Mouse (Mus musculus): ENCODE measurements around the gene F12. TPM values are rescaled to one million over a fixed set of nuclear protein-coding genes. Genes with fewer than 3 reads are reported as not detected.
A peak's percentile ranks its signal among the peaks of the same experiment; 100 is the strongest.

F12 gene
- polyA plus RNA-seq, 1 experiment, result not detected

- H3K4me3 ChIP-seq (ENCODE audit: insufficient read depth, low read length), result no peak overlapping the region
- H3K4me1 ChIP-seq (ENCODE audit: control insufficient read depth, insufficient read depth, low read length), result no peaks in the 10 kb centered on the region
- no peak for TF ChIP-seq POLR2A (IDR thresholded peaks at IDR 0.05; ENCODE audit: borderline replicate concordance, low read depth, low read length)
- TF ChIP-seq CTCF (IDR thresholded peaks at IDR 0.05; ENCODE audit: low read depth, low read length), result no peak
- H3K27ac ChIP-seq (ENCODE audit: insufficient read depth, low read depth, low read length), result no peak overlapping the region
These were observed 44.8 kb downstream of the F12 start for GRCm38 (mm10) chr13:55381790-55382189.

- H3K4me1 ChIP-seq (ENCODE audit: control insufficient read depth, insufficient read depth, low read length), result no peaks in the 10 kb centered on the region
- no peak overlapping the region for H3K4me3 ChIP-seq (ENCODE audit: insufficient read depth, low read length)
- no peak overlapping the region for H3K27ac ChIP-seq (ENCODE audit: insufficient read depth, low read depth, low read length)
- TF ChIP-seq CTCF (IDR thresholded peaks at IDR 0.05; ENCODE audit: low read depth, low read length) (no peak), POLR2A (IDR thresholded peaks at IDR 0.05; ENCODE audit: borderline replicate concordance, low read depth, low read length) (no peak)
These were observed 47.5 kb downstream of the F12 start for GRCm38 (mm10) chr13:55378907-55379580.

- no peak for TF ChIP-seq POLR2A (IDR thresholded peaks at IDR 0.05; ENCODE audit: borderline replicate concordance, low read depth, low read length)
- TF ChIP-seq CTCF (IDR thresholded peaks at IDR 0.05; ENCODE audit: low read depth, low read length), result no peak
- H3K4me3 ChIP-seq (ENCODE audit: insufficient read depth, low read length), result no peak overlapping the region
- peaks cover 25% of the 10 kb centered on the region for H3K4me1 ChIP-seq (ENCODE audit: control insufficient read depth, insufficient read depth, low read length)
These were observed 50.7 kb downstream of the F12 start for GRCm38 (mm10) chr13:55375877-55376276.

GRCm38 (mm10) chr13:55374206-55374924 lies 52.2 kb downstream of the F12 start:
- no peak overlapping the region for H3K27ac ChIP-seq (ENCODE audit: insufficient read depth, low read depth, low read length)

More at GRCm38 (mm10) chr13:55375877-55376276, 50.7 kb downstream of the F12 start:
- H3K27ac ChIP-seq (ENCODE audit: insufficient read depth, low read depth, low read length), result no peak overlapping the region

GRCm38 (mm10) chr13:55371740-55372139 lies 54.9 kb downstream of the F12 start:
- no peak overlapping the region for H3K4me3 ChIP-seq (ENCODE audit: insufficient read depth, low read length)
- H3K27ac ChIP-seq (ENCODE audit: insufficient read depth, low read depth, low read length), result no peak overlapping the region
- TF ChIP-seq POLR2A (IDR thresholded peaks at IDR 0.05; ENCODE audit: borderline replicate concordance, low read depth, low read length) (no peak), CTCF (IDR thresholded peaks at IDR 0.05; ENCODE audit: low read depth, low read length) (no peak)
- H3K4me1 ChIP-seq (ENCODE audit: control insufficient read depth, insufficient read depth, low read length), result peaks cover 39% of the 10 kb centered on the region

More at GRCm38 (mm10) chr13:55374206-55374924, 52.2 kb downstream of the F12 start:
- Histone ChIP-seq H3K4me1 (ENCODE audit: control insufficient read depth, insufficient read depth, low read length) (peaks cover 32% of the 10 kb centered on the region), H3K4me3 (ENCODE audit: insufficient read depth, low read length) (no peak overlapping the region)
- TF ChIP-seq CTCF (IDR thresholded peaks at IDR 0.05; ENCODE audit: low read depth, low read length), result no peak
- no peak for TF ChIP-seq POLR2A (IDR thresholded peaks at IDR 0.05; ENCODE audit: borderline replicate concordance, low read depth, low read length)

- H3K4me3 ChIP-seq (ENCODE audit: insufficient read depth, low read length), result no peak overlapping the region
- peaks cover 39% of the 10 kb centered on the region for H3K4me1 ChIP-seq (ENCODE audit: control insufficient read depth, insufficient read depth, low read length)
- no peak for TF ChIP-seq CTCF (IDR thresholded peaks at IDR 0.05; ENCODE audit: low read depth, low read length)
- TF ChIP-seq POLR2A (IDR thresholded peaks at IDR 0.05; ENCODE audit: borderline replicate concordance, low read depth, low read length), result no peak
- H3K27ac ChIP-seq (ENCODE audit: insufficient read depth, low read depth, low read length), result no peak overlapping the region
These were observed 55.4 kb downstream of the F12 start for GRCm38 (mm10) chr13:55371007-55371681.

- Histone ChIP-seq H3K27ac (ENCODE audit: insufficient read depth, low read depth, low read length) (peak overlapping the region; percentile 93), H3K4me3 (ENCODE audit: insufficient read depth, low read length) (peak overlapping the region; percentile 72), H3K4me1 (ENCODE audit: control insufficient read depth, insufficient read depth, low read length) (peaks cover 39% of the 10 kb centered on the region)
- TF ChIP-seq POLR2A (IDR thresholded peaks at IDR 0.05; ENCODE audit: borderline replicate concordance, low read depth, low read length) (no peak), CTCF (IDR thresholded peaks at IDR 0.05; ENCODE audit: low read depth, low read length) (no peak)
These were observed 56.4 kb downstream of the F12 start for GRCm38 (mm10) chr13:55370234-55370633.

GRCm38 (mm10) chr13:55369531-55370114 lies 57.0 kb downstream of the F12 start, which contains the start of gene Rgs14:
Gene Rgs14, plus strand, starts transcription at chr13:55369732.
- peak within 1 kb of the TSS; percentile 93 for H3K27ac ChIP-seq (ENCODE audit: insufficient read depth, low read depth, low read length)
- H3K4me1 ChIP-seq (ENCODE audit: control insufficient read depth, insufficient read depth, low read length), result peaks cover 39% of the 10 kb centered on the region
- peak within 1 kb of the TSS; percentile 72 for H3K4me3 ChIP-seq (ENCODE audit: insufficient read depth, low read length)
- TF ChIP-seq POLR2A (IDR thresholded peaks at IDR 0.05; ENCODE audit: borderline replicate concordance, low read depth, low read length) (peak; percentile 59; the same call in 1 of the 2 replicates), CTCF (IDR thresholded peaks at IDR 0.05; ENCODE audit: low read depth, low read length) (no peak)

- H3K4me1 ChIP-seq (ENCODE audit: control insufficient read depth, insufficient read depth, low read length), result peaks cover 39% of the 10 kb centered on the region
- TF ChIP-seq POLR2A (IDR thresholded peaks at IDR 0.05; ENCODE audit: borderline replicate concordance, low read depth, low read length) (no peak), CTCF (IDR thresholded peaks at IDR 0.05; ENCODE audit: low read depth, low read length) (no peak)
- H3K27ac ChIP-seq (ENCODE audit: insufficient read depth, low read depth, low read length), result no peak overlapping the region
- no peak overlapping the region for H3K4me3 ChIP-seq (ENCODE audit: insufficient read depth, low read length)
These were observed 58.2 kb downstream of the F12 start for GRCm38 (mm10) chr13:55368401-55368800.

Other genes with a start within 250 kb of the F12 start
- 51.0 and 51.4 TPM in 2 replicates for gene Nsd1, start 217.0 kb downstream of the F12 start, polyA plus RNA-seq (2012; ENCODE audit: insufficient read depth, insufficient read length, missing spikeins)
- 283 TPM in 2 replicates for gene Prelid1, start 106.3 kb downstream of the F12 start, polyA plus RNA-seq (2012; ENCODE audit: insufficient read depth, insufficient read length, missing spikeins)
- gene Rab24, start 104.8 kb downstream of the F12 start, polyA plus RNA-seq (2012; ENCODE audit: insufficient read depth, insufficient read length, missing spikeins), result 75.6 and 91.3 TPM in 2 replicates
- 8.6 and 8.8 TPM in 2 replicates for gene Mxd3, start 97.0 kb downstream of the F12 start, polyA plus RNA-seq (2012; ENCODE audit: insufficient read depth, insufficient read length, missing spikeins)
- gene Lman2, start 64.0 kb downstream of the F12 start, polyA plus RNA-seq (2012; ENCODE audit: insufficient read depth, insufficient read length, missing spikeins), result 94.1 and 94.6 TPM in 2 replicates
- gene Rgs14, start 57.1 kb downstream of the F12 start, polyA plus RNA-seq (2012; ENCODE audit: insufficient read depth, insufficient read length, missing spikeins), result 34.7 and 39.1 TPM in 2 replicates
- not detected in 2 replicates for gene Slc34a1, start 28.6 kb downstream of the F12 start, polyA plus RNA-seq (2012; ENCODE audit: insufficient read depth, insufficient read length, missing spikeins)
- not detected in 2 replicates for gene Pfn3, start 11.6 kb downstream of the F12 start, polyA plus RNA-seq (2012; ENCODE audit: insufficient read depth, insufficient read length, missing spikeins)
- gene Grk6, start 18.3 kb upstream of the F12 start, polyA plus RNA-seq (2012; ENCODE audit: insufficient read depth, insufficient read length, missing spikeins), result 42.1 and 43.0 TPM in 2 replicates
- not detected in 2 replicates for gene Prr7, start 37.5 kb upstream of the F12 start, polyA plus RNA-seq (2012; ENCODE audit: insufficient read depth, insufficient read length, missing spikeins)
- gene Dbn1, start 61.3 kb upstream of the F12 start, polyA plus RNA-seq (2012; ENCODE audit: insufficient read depth, insufficient read length, missing spikeins), result 0.62 and 1.2 TPM in 2 replicates
- 6.0 TPM in 2 replicates for gene Pdlim7, start 86.9 kb upstream of the F12 start, polyA plus RNA-seq (2012; ENCODE audit: insufficient read depth, insufficient read length, missing spikeins)
- 87.8 and 94.2 TPM in 2 replicates for gene Dok3, start 102.5 kb upstream of the F12 start, polyA plus RNA-seq (2012; ENCODE audit: insufficient read depth, insufficient read length, missing spikeins)
- gene Ddx41, start 109.9 kb upstream of the F12 start, polyA plus RNA-seq (2012; ENCODE audit: insufficient read depth, insufficient read length, missing spikeins), result 39.1 and 39.8 TPM in 2 replicates
- gene Fam193b, start 144.3 kb upstream of the F12 start, polyA plus RNA-seq (2012; ENCODE audit: insufficient read depth, insufficient read length, missing spikeins), result 45.6 and 47.6 TPM in 2 replicates
- 90.3 and 94.9 TPM in 2 replicates for gene Tmed9, start 146.9 kb upstream of the F12 start, polyA plus RNA-seq (2012; ENCODE audit: insufficient read depth, insufficient read length, missing spikeins)
- 25.2 and 27.5 TPM in 2 replicates for gene B4galt7, start 173.1 kb upstream of the F12 start, polyA plus RNA-seq (2012; ENCODE audit: insufficient read depth, insufficient read length, missing spikeins)
- gene Caml, start 196.2 kb upstream of the F12 start, polyA plus RNA-seq (2012; ENCODE audit: insufficient read depth, insufficient read length, missing spikeins), result 44.9 and 45.8 TPM in 2 replicates
- gene Ddx46, start 208.2 kb upstream of the F12 start, polyA plus RNA-seq (2012; ENCODE audit: insufficient read depth, insufficient read length, missing spikeins), result 53.3 and 59.2 TPM in 2 replicates